Mouse (Mus musculus) thymus, adult 2 months (tissue): ENCODE measurements around the gene Jmjd8.

Experiments used
- CTCF ChIP-seq: fragments of 200-500 bp; IDR thresholded peaks from 2 replicates; pipeline ENCODE4 v1.5.1; 2012; ENCODE audit warnings: mild to moderate bottlenecking, control low read depth, low read length, moderate library complexity, borderline replicate concordance; ENCODE audit not compliant: control insufficient read depth, poor library complexity, insufficient read depth; ENCODE audit errors: extremely low read depth
- POLR2A ChIP-seq: fragments of 200-500 bp; IDR thresholded peaks from 2 replicates; pipeline ENCODE4 v1.6.1; 2012; ENCODE audit warnings: mild to moderate bottlenecking, low read length, control low read depth, moderate library complexity; ENCODE audit not compliant: control insufficient read depth, poor library complexity, insufficient read depth; ENCODE audit errors: extremely low read depth

- no peak for TF ChIP-seq CTCF
- TF ChIP-seq POLR2A, result no peak
These were observed 33.0 kb upstream of the Jmjd8 start, which contains the start of gene AC134908.4 for GRCm38 (mm10) chr17:25795609-25796092.
